Mouse (Mus musculus) CH12.LX (cell line): Measurements from ENCODE around the gene Alcam. TPM values are rescaled to one million over a fixed set of nuclear protein-coding genes. Genes with fewer than 3 reads are reported as not detected.

Experiments used
- DNase-seq: peaks from one replicate; pipeline ENCODE4 v3.0.0-alpha.2; 2013; ENCODE audit errors: extremely low read depth
- H3K27ac ChIP-seq: 2 replicates; pipeline ENCODE4 v1.5.1; 2012; ENCODE audit warnings: low read depth, mild to moderate bottlenecking, control low read depth, moderate library complexity; ENCODE audit not compliant: insufficient read depth
- H3K27me3 ChIP-seq: replicated peaks from 2 replicates; pipeline ENCODE3; 2012; ENCODE audit warnings: inconsistent platforms
- H3K36me3 ChIP-seq, 2 experiments: replicated peaks in 1 of 2; 2 replicates each; pipeline versions ENCODE3 to v1.6.1; 2012; ENCODE audit warnings: inconsistent platforms in 1 of 2, low read length in 1 of 2, mild to moderate bottlenecking in 1 of 2, mixed read lengths in 1 of 2, moderate library complexity in 1 of 2; ENCODE audit not compliant: control insufficient read depth in 1 of 2, insufficient read depth in 1 of 2
- H3K4me1 ChIP-seq, 2 experiments: 2 replicates each; pipeline ENCODE4 v1.6.1; 2012; ENCODE audit warnings: inconsistent platforms in 1 of 2, moderate library complexity in 1 of 2; ENCODE audit not compliant: insufficient read depth in 2 of 2, control insufficient read depth in 1 of 2
- H3K4me2 ChIP-seq: 2 replicates; pipeline ENCODE4 v1.6.1; 2012; ENCODE audit warnings: low read depth, mild to moderate bottlenecking, control low read depth; ENCODE audit not compliant: poor library complexity, insufficient read depth, severe bottlenecking
- H3K4me3 ChIP-seq, 3 experiments: fragments of 150-350 bp in 1 of 3; sonication (generic) in 1 of 3; replicated peaks in 1 of 3; 2 replicates each; pipeline versions ENCODE3 to v1.5.1; 2011 to 2012; ENCODE audit warnings: low read depth in 2 of 3, low read length in 2 of 3, mild to moderate bottlenecking in 2 of 3, moderate library complexity in 2 of 3, control low read depth in 1 of 3, improper control_type of control experiment in 1 of 3, inconsistent platforms in 1 of 3, mixed read lengths in 1 of 3; ENCODE audit not compliant: poor library complexity in 1 of 3
- H3K79me2 ChIP-seq: replicated peaks from 2 replicates; pipeline ENCODE4 v1.6.1; 2012; ENCODE audit warnings: mild to moderate bottlenecking, moderate library complexity; ENCODE audit not compliant: control insufficient read depth, poor library complexity, insufficient read depth, severe bottlenecking; ENCODE audit errors: extremely low read depth
- H3K9ac ChIP-seq: 2 replicates; pipeline ENCODE4 v1.6.1; 2012; ENCODE audit warnings: low read depth, mild to moderate bottlenecking, control low read depth, moderate library complexity; ENCODE audit not compliant: insufficient read depth
- H3K9me3 ChIP-seq: replicated peaks from 2 replicates; pipeline ENCODE3; 2012; ENCODE audit warnings: low read length, inconsistent platforms, mixed read lengths
- BHLHE40 ChIP-seq: IDR thresholded peaks from 2 replicates; pipeline ENCODE4 v1.6.1; 2011; ENCODE audit warnings: mild to moderate bottlenecking, low read depth, low read length, improper control_type of control experiment
- CHD1 ChIP-seq: IDR thresholded peaks from 2 replicates; pipeline ENCODE4 v1.6.1; 2012; ENCODE audit warnings: low read depth, low read length, improper control_type of control experiment, inconsistent platforms
- CHD2 ChIP-seq: IDR thresholded peaks from 2 replicates; pipeline ENCODE4 v1.6.1; 2011; ENCODE audit warnings: low read length, improper control_type of control experiment
- CTCF ChIP-seq, 2 experiments: IDR thresholded peaks in 1 of 2; conservative IDR thresholded peaks in 1 of 2; 2 replicates each; pipeline ENCODE4 v1.5.1; 2011 to 2012; ENCODE audit warnings: low read depth in 2 of 2, low read length in 2 of 2, improper control_type of control experiment in 1 of 2, inconsistent platforms in 1 of 2, mild to moderate bottlenecking in 1 of 2, moderate library complexity in 1 of 2
- E2F4 ChIP-seq: IDR thresholded peaks from 2 replicates; pipeline ENCODE4 v1.6.1; 2011; ENCODE audit warnings: low read depth, low read length, improper control_type of control experiment; ENCODE audit not compliant: insufficient replicate concordance
- ELF1 ChIP-seq: IDR thresholded peaks from 2 replicates; pipeline ENCODE4 v1.6.1; 2014; ENCODE audit warnings: low read depth, mild to moderate bottlenecking, inconsistent platforms, low read length, improper control_type of control experiment
- ETS1 ChIP-seq: conservative IDR thresholded peaks from 2 replicates; pipeline ENCODE4 v1.6.1; 2012; ENCODE audit warnings: low read depth, mild to moderate bottlenecking, inconsistent platforms, low read length, improper control_type of control experiment, moderate library complexity
- IRF4 ChIP-seq: IDR thresholded peaks from 2 replicates; pipeline ENCODE4 v1.6.1; 2014; ENCODE audit warnings: low read depth, mild to moderate bottlenecking, inconsistent platforms, low read length, improper control_type of control experiment
- KAT2A ChIP-seq: IDR thresholded peaks from 2 replicates; pipeline ENCODE4 v1.6.1; 2012; ENCODE audit warnings: low read length, improper control_type of control experiment, inconsistent platforms; ENCODE audit not compliant: insufficient replicate concordance
- MAFK ChIP-seq: IDR thresholded peaks from 2 replicates; pipeline ENCODE4 v1.6.1; 2011; ENCODE audit warnings: low read length, improper control_type of control experiment; ENCODE audit not compliant: insufficient replicate concordance
- MAX ChIP-seq: IDR thresholded peaks from 2 replicates; pipeline ENCODE4 v1.6.1; 2011; ENCODE audit warnings: low read length, improper control_type of control experiment
- MAZ ChIP-seq: IDR thresholded peaks from 2 replicates; pipeline ENCODE4 v1.6.1; 2012; ENCODE audit warnings: low read depth, mild to moderate bottlenecking, inconsistent platforms, low read length, improper control_type of control experiment, moderate library complexity
- MXI1 ChIP-seq: IDR thresholded peaks from 2 replicates; pipeline ENCODE4 v1.6.1; 2011; ENCODE audit warnings: mild to moderate bottlenecking, low read depth, low read length, improper control_type of control experiment
- NRF1 ChIP-seq: IDR thresholded peaks from 2 replicates; pipeline ENCODE4 v1.6.1; 2014; ENCODE audit warnings: low read depth, mild to moderate bottlenecking, inconsistent platforms, low read length, improper control_type of control experiment, moderate library complexity
- POLR2A ChIP-seq: IDR thresholded peaks from 2 replicates; pipeline ENCODE4 v1.6.1; 2011; ENCODE audit warnings: low read depth, mild to moderate bottlenecking, improper control_type of control experiment, low read length
- POLR2AphosphoS2 ChIP-seq: IDR thresholded peaks from 2 replicates; pipeline ENCODE4 v1.6.1; 2011; ENCODE audit warnings: low read depth, low read length, improper control_type of control experiment
- RAD21 ChIP-seq: IDR thresholded peaks from 2 replicates; pipeline ENCODE4 v1.6.1; 2011; ENCODE audit warnings: low read depth, mild to moderate bottlenecking, low read length, improper control_type of control experiment, moderate library complexity
- SIN3A ChIP-seq: IDR thresholded peaks from 2 replicates; pipeline ENCODE4 v1.6.1; 2012; ENCODE audit warnings: low read length, improper control_type of control experiment, inconsistent platforms
- TBP ChIP-seq: conservative IDR thresholded peaks from 2 replicates; pipeline ENCODE4 v1.6.1; 2011; ENCODE audit warnings: low read depth, low read length, improper control_type of control experiment
- TCF12 ChIP-seq: IDR thresholded peaks from 2 replicates; pipeline ENCODE4 v1.6.1; 2014; ENCODE audit warnings: low read depth, mild to moderate bottlenecking, inconsistent platforms, low read length, improper control_type of control experiment
- USF1 ChIP-seq: IDR thresholded peaks from 2 replicates; pipeline ENCODE4 v1.6.1; 2014; ENCODE audit warnings: low read depth, mild to moderate bottlenecking, inconsistent platforms, low read length, improper control_type of control experiment
- USF2 ChIP-seq: conservative IDR thresholded peaks from 2 replicates; pipeline ENCODE4 v1.6.1; 2011; ENCODE audit warnings: low read depth, low read length, improper control_type of control experiment
- ZMIZ1 ChIP-seq: IDR thresholded peaks from 2 replicates; pipeline ENCODE4 v1.6.1; 2012; ENCODE audit warnings: low read depth, mild to moderate bottlenecking, inconsistent platforms, low read length, improper control_type of control experiment
- dilution Hi-C: fragments of 300-500 bp; cut with MboI; formaldehyde crosslinking; loops from 2 replicates; pipeline ENCODE4 v1.14.3; 2020; ENCODE audit warnings: low sequenced_read_pairs; ENCODE audit not compliant: extremely low pct_unique_long_range_greater_than_20kb, extremely low pct_ligation_motif_present
- in situ Hi-C: fragments of 300-500 bp; cut with MboI; formaldehyde crosslinking; loops from 3 replicates; pipeline ENCODE4 v1.14.3; 2019; ENCODE audit warnings: low sequenced_read_pairs, low pct_ligation_motif_present, low pct_unique_long_range_greater_than_20kb, mixed read lengths
- polyA plus RNA-seq: library from polyadenylated mRNA; unstranded; fragments of >175 nt; gene quantifications from 2 replicates; pipeline ENCODE4 v1.2.1, GENCODE M21; 2012; ENCODE audit warnings: low read depth; ENCODE audit not compliant: insufficient read length
- total RNA-seq, 2 experiments: library from RNA; depleted of rRNA; stranded (reverse); fragments of 300-350 nt in 1 of 2; fragments of >200 nt in 1 of 2; gene quantifications; 2 replicates each; pipeline ENCODE4 v1.2.3; 2012 to 2014

The Alcam gene
- total and polyA plus RNA-seq, 3 experiments, result 26.3 to 56.7 (median 54.6) TPM

DNA sequence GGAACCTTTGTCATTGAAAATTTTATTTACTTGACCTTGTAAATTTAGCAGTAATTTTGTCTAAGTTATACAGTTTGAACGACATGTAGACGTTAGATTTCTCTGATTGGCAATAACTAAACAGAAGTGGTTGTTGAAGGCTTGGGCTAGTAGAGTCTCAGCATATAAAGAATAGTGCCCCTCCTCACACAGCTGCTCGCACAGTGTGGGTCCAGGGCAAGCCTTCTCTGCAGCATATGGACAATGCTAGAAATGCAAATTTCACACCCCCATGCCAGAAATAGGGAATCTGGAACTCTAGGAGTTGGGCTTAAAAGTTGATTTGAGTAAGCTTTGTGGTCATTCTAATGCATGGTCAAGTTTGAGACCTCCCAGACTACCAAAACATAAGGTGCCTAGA, 23.8 kb downstream of the Alcam start:
- H3K9ac ChIP-seq, result no peak overlapping the region
- peaks cover 44% of the 10 kb centered on the region for H3K79me2 ChIP-seq
- dilution Hi-C loops, result no loop called here
- H3K27me3 ChIP-seq, result no peaks in the 10 kb centered on the region
- no peak overlapping the region for H3K4me3 ChIP-seq
- DNase-seq, result no peak
- no peak overlapping the region for H3K4me2 ChIP-seq
- peaks cover 12 to 38% of the 10 kb centered on the region in 2 experiments for H3K4me1 ChIP-seq
- no peaks in the 10 kb centered on the region for H3K9me3 ChIP-seq
- no peaks in the 10 kb centered on the region for H3K36me3 ChIP-seq
- TF ChIP-seq USF1, result no peak
- no peak for TF ChIP-seq MXI1
- no peak for TF ChIP-seq POLR2A
- no peak for TF ChIP-seq IRF4
- no peak for TF ChIP-seq TCF12
- no peak for TF ChIP-seq ETS1
- no peak for TF ChIP-seq MAZ
- TF ChIP-seq TBP, result no peak
- TF ChIP-seq RAD21, result no peak
- no peak for TF ChIP-seq ZMIZ1
- no peak for TF ChIP-seq CHD1
- TF ChIP-seq CHD2, result no peak
- TF ChIP-seq MAFK, result no peak
- TF ChIP-seq USF2, result no peak
- TF ChIP-seq CTCF (conservative IDR thresholded peaks at IDR 0.05 in 1 of 2, IDR thresholded peaks at IDR 0.05 in 1 of 2; ENCODE audit: low read depth in 2 of 2, low read length in 2 of 2), result no peak
- no peak for TF ChIP-seq BHLHE40
- in situ Hi-C loops, result no loop called here
- no peak overlapping the region for H3K27ac ChIP-seq

DNA sequence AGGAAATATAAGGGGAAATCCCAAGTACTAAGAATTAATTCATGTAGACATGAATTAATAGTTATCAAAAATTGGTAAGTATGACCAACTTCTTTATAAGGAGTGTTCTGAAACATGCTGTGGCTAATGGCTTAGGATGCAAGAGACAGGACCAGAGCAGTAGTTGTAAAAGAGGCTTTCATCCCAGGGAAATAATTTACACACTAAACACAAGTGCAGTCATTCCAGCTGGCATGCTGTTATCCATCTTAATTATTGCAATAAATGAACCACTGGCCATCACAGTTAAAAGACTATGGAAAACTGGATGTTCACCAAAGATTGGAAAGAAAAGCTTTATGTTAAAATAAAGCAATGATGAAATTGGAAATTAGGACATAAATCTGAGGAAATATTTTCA, 24.2 kb downstream of the Alcam start:
- Histone ChIP-seq H3K4me1 (peaks cover 12 to 38% of the 10 kb centered on the region in 2 experiments), H3K79me2 (peaks cover 45% of the 10 kb centered on the region), H3K4me2 (no peak overlapping the region), H3K9me3 (no peaks in the 10 kb centered on the region), H3K27me3 (no peaks in the 10 kb centered on the region), H3K27ac (no peak overlapping the region), H3K9ac (no peak overlapping the region), H3K36me3 (no peaks in the 10 kb centered on the region), H3K4me3 (no peak overlapping the region)
- dilution Hi-C loops, result no loop called here
- in situ Hi-C loops, result no loop called here
- no peak for TF ChIP-seq POLR2AphosphoS2
- no peak for TF ChIP-seq SIN3A
- TF ChIP-seq MAZ, result no peak
- no peak for TF ChIP-seq ELF1
- no peak for TF ChIP-seq NRF1
- TF ChIP-seq MAX, result no peak
- no peak for TF ChIP-seq E2F4
- TF ChIP-seq KAT2A, result no peak
- no peak for DNase-seq
